Mouse (Mus musculus) brain, adult 2 months (tissue): Measurements from ENCODE around the gene Vmn2r14.
"Not testable (repeated sequence)": the region's sequence is repeated elsewhere in the genome, so short reads cannot be mapped to it uniquely, and the experiment has no call there.

Experiments
- DNase-seq: peaks from one replicate; pipeline ENCODE4 v3.0.0; 2011; ENCODE audit warnings: low read depth, low spot score

The Vmn2r14 gene

GRCm38 (mm10) chr5:109224608-109225007 lies at the start of gene Vmn2r14:
TSS of gene Vmn2r14 (minus strand) at chr5:109224708.
- no peak for DNase-seq

DNA sequence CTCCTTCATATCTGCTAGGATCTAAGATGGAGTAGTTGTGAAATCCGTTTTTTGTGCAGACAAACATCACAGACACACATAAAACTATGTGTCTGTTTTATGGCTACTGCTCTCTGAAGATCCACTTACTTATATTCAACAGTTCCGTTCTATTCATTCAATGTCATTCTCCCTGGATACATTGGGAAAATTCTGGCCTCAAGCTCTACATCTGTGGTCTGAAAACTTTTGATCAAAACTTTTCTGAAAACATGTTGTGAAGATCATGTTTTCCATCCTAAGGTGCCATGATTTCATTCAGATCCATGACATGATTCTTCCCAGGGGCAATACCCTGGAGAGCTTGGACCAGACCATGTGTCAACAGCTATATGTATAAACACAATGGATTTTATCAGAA lies 32.4 kb downstream of the Vmn2r14 start, which contains the start of gene Vmn2r13:
Gene Vmn2r13 (minus strand): TSS at position 101 of the 400 bp plus-strand sequence.
- DNase-seq = not testable (repeated sequence)

GRCm38 (mm10) chr5:109166851-109167250 lies 57.7 kb downstream of the Vmn2r14 start:
- DNase-seq = not testable (repeated sequence)
